Mouse (Mus musculus) leukemia stem cell, adult 10-12 weeks (primary cell): ENCODE results near the gene Dpp3. TPM values are rescaled to one million over a fixed set of nuclear protein-coding genes. Genes with fewer than 3 reads are reported as not detected.

ENCODE experiments used
- polyA plus RNA-seq: library from polyadenylated mRNA; stranded (reverse); fragments of >175 nt; gene quantifications from 2 replicates; pipeline ENCODE4 v1.2.3, GENCODE M21; 2012; ENCODE audit warnings: low replicate concordance

The Dpp3 gene
- polyA plus RNA-seq, result 49.7 and 54.1 TPM in 2 replicates

GRCm38 (mm10) chr19:4927904-4928531 lies at the start of gene Dpp3:
Dpp3 (minus strand) TSS chr19:4928287.

GRCm38 (mm10) chr19:4961928-4962601 lies 34.0 kb upstream of the Dpp3 start, which contains the start of gene Mrpl11:
Mrpl11 (plus strand) TSS chr19:4962147.

DNA sequence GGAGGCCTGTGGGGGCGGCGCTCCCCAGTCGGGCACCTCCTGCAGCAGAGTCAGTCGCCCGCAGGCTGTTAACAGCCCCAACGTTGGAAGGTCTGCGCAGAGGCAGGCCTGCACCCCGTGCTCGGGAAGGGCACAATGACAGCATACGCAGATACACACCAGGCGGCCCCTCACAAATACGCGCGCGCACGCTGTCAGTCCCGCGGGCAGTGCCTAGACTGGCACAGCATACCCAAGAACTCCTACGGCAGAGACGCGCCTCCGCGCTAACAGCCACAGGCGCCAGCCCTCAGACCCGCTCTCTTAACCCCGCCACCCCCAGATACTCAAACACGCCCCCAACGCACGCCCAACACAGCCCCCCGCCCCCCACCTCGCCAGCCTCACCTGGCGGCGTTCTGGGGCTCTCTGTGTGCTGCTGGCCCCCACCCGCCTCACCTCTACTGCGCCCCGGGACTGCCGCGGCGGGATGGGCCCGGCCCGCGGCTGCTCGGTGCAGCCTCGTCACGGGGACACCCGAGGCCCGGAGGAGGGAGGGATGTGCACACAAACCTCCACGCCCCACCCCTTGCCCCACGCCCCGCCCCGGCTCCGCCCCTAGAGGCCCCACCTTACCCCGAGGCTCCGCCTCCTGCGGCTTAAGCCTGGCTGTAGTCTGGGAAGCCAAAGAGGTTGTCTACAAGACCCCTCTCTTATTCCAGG lies 14.6 kb upstream of the Dpp3 start, which contains the start of gene Peli3:
Peli3 (minus strand) TSS at position 577 of the 702 bp plus-strand sequence.

DNA sequence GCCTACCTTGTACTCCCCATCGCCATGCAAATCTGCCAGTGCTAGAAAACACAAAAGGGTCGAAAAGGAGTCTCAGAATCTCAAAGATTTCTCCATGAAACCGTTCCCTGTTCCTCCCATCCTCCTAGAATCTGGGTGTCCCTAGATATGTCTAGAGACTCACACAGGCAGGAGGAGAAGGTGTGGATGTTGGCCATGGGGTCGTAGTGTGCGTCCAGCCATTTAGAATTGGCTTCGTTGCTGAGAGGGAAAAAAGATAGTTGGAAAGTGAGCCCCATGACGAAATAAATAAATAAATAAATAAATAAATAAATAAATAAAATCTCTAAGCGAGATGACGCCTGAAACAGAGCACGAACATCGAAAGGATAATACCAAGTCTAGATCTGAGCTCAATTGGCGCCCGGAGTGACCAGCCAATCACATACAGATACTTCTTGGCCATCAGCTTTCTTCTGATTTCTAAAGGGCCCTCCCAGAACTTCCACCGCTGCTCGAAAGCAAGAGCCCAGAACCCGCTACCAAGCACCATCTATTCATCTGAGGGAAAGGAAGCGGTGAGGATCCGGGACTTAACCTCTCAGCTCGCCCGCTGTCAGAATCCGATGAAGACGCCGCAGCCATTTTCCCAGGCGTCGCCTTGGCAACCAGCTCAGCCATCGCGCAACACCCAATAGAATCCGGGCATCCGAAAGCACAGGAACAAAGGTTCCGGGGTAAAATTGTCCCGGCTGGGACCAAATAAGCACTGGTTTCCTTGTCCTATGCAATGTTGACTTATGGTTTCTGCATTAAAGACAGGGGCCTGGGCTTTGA lies 21.9 kb downstream of the Dpp3 start, which contains the start of gene Bbs1:
Bbs1 (minus strand) TSS at position 650 of the 816 bp plus-strand sequence.

DNA sequence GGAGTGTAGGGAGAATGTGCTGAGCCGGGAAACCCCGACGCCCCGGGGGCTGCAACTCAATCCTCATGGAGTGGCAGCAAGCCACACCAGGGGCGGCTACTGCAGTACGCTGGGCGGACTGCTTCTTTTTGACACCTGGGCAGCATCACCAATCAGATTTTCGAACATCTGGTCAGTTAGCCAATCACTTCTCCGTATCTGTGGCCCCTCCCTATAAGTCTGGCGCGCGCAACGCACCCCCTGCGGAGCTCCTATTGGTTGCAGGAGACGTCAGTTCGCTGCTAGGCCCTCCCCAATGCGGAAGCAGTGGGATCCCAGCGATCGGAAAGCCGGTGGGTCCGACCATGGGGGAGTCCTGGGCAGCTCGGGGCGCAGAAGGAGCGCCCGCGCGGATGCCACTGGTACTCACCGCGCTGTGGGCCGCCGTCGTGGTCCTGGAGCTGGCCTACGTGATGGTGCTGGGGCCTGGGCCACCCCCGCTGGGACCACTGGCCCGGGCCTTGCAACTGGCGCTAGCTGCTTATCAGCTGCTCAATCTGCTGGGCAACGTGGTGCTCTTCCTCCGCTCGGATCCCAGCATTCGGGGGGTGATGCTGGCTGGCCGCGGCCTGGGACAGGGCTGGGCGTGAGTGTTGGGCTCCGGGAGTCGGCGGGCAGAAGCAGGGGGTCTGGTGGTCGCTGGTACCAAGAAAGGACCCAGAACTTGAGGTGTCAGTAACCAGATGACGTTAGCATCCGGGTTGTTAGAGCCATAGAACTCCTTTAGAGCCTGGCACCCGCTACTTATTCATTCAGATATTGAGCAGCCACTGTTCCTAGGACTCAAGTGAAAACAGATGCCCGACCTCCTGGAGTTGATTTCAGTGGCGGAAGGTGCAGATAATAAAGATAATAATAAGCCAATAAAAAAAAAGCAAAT lies 49.4 kb downstream of the Dpp3 start, which contains the start of gene Zdhhc24:
Zdhhc24 (plus strand) TSS at position 264 of the 919 bp plus-strand sequence.

GRCm38 (mm10) chr19:4877785-4878184 lies 50.3 kb downstream of the Dpp3 start, which contains the start of gene Actn3:
Actn3 (minus strand) TSS chr19:4877909.

Other genes with a start within 250 kb of the Dpp3 start
- 1.1 TPM in 1 of 2 replicates, not detected in the other for gene Gm960, start 229.6 kb downstream of the Dpp3 start, polyA plus RNA-seq
- gene Sptbn2, start 217.1 kb downstream of the Dpp3 start, polyA plus RNA-seq, result 0.06 and 0.20 TPM in 2 replicates
- 3.1 and 4.8 TPM in 2 replicates for gene Rbm4b, start 171.8 kb downstream of the Dpp3 start, polyA plus RNA-seq
- gene Rbm4, start 134.4 kb downstream of the Dpp3 start, polyA plus RNA-seq, result 3.0 and 9.7 TPM in 2 replicates
- 3.5 and 7.0 TPM in 2 replicates for gene Gm21992, start 116.7 kb downstream of the Dpp3 start, polyA plus RNA-seq
- 23.2 and 88.3 TPM in 2 replicates for gene Rbm14, start 116.7 kb downstream of the Dpp3 start, polyA plus RNA-seq
- 21.4 and 110 TPM in 2 replicates for gene Ccs, start 89.0 kb downstream of the Dpp3 start, polyA plus RNA-seq
- gene Ccdc87, start 88.9 kb downstream of the Dpp3 start, polyA plus RNA-seq, result not detected in 2 replicates
- 17.8 and 31.5 TPM in 2 replicates for gene Ctsf, start 73.2 kb downstream of the Dpp3 start, polyA plus RNA-seq
- gene Actn3, start 50.4 kb downstream of the Dpp3 start, polyA plus RNA-seq, result 0.37 and 0.66 TPM in 2 replicates
- gene Zdhhc24, start 49.6 kb downstream of the Dpp3 start, polyA plus RNA-seq, result 5.1 and 6.1 TPM in 2 replicates
- gene Bbs1, start 21.7 kb downstream of the Dpp3 start, polyA plus RNA-seq, result 4.4 and 8.3 TPM in 2 replicates
- gene Peli3, start 14.8 kb upstream of the Dpp3 start, polyA plus RNA-seq, result 0.11 and 0.36 TPM in 2 replicates
- 41.9 and 74.6 TPM in 2 replicates for gene Mrpl11, start 33.9 kb upstream of the Dpp3 start, polyA plus RNA-seq
- 0.14 and 0.37 TPM in 2 replicates for gene Npas4, start 62.0 kb upstream of the Dpp3 start, polyA plus RNA-seq
- gene Slc29a2, start 95.6 kb upstream of the Dpp3 start, polyA plus RNA-seq, result 3.2 and 6.6 TPM in 2 replicates
- gene B4gat1, start 110.5 kb upstream of the Dpp3 start, polyA plus RNA-seq, result 6.5 TPM in 2 replicates
- gene AC124502.3, start 110.6 kb upstream of the Dpp3 start, polyA plus RNA-seq, result not detected in 2 replicates
- gene Brms1, start 113.1 kb upstream of the Dpp3 start, polyA plus RNA-seq, result 29.9 and 97.0 TPM in 2 replicates
- 0.43 and 0.90 TPM in 2 replicates for gene Rin1, start 122.2 kb upstream of the Dpp3 start, polyA plus RNA-seq
- gene Cd248, start 139.8 kb upstream of the Dpp3 start, polyA plus RNA-seq, result 4.3 and 7.0 TPM in 2 replicates
- gene Tmem151a, start 157.2 kb upstream of the Dpp3 start, polyA plus RNA-seq, result 0.09 and 1.3 TPM in 2 replicates
- 12.3 and 39.3 TPM in 2 replicates for gene Yif1a, start 160.3 kb upstream of the Dpp3 start, polyA plus RNA-seq
- 2.3 and 6.4 TPM in 2 replicates for gene Cnih2, start 170.2 kb upstream of the Dpp3 start, polyA plus RNA-seq
- gene Rab1b, start 178.8 kb upstream of the Dpp3 start, polyA plus RNA-seq, result 269 and 344 TPM in 2 replicates
- gene Klc2, start 190.3 kb upstream of the Dpp3 start, polyA plus RNA-seq, result 18.0 and 32.6 TPM in 2 replicates